Mouse (Mus musculus) midbrain, embryonic 13.5 days (tissue): ENCODE results near the gene Gm14305. TPM values are rescaled to one million over a fixed set of nuclear protein-coding genes. Genes with fewer than 3 reads are reported as not detected.
"Not testable (repeated sequence)": the region's sequence is repeated elsewhere in the genome, so short reads cannot be mapped to it uniquely, and the experiment has no call there.

Experiments used
- ATAC-seq: fragments of 200-750 bp; cut with Nextera tagmentation; 2 replicates; pipeline ENCODE4 v1.8.0; 2017; ENCODE audit warnings: mild to moderate bottlenecking, moderate TSS enrichment, moderate library complexity
- H3K27ac ChIP-seq: fragments of 300-500 bp; sonication (generic); 2 replicates; pipeline ENCODE4 v1.5.1; 2015; ENCODE audit warnings: inconsistent platforms, mild to moderate bottlenecking, moderate library complexity
- H3K27me3 ChIP-seq: fragments of 300-500 bp; sonication (generic); 2 replicates; pipeline ENCODE4 v1.6.1; 2015; ENCODE audit warnings: mild to moderate bottlenecking, inconsistent platforms
- H3K36me3 ChIP-seq: fragments of 300-500 bp; sonication (generic); 2 replicates; pipeline ENCODE4 v1.6.1; 2015; ENCODE audit warnings: mild to moderate bottlenecking, inconsistent platforms
- H3K4me1 ChIP-seq: fragments of 300-500 bp; sonication (generic); replicated peaks from 2 replicates; pipeline ENCODE4 v1.6.1; 2015; ENCODE audit warnings: inconsistent platforms
- H3K4me2 ChIP-seq: fragments of 300-500 bp; sonication (generic); replicated peaks from 2 replicates; pipeline ENCODE4 v1.6.1; 2015; ENCODE audit warnings: moderate library complexity, mild to moderate bottlenecking, inconsistent platforms
- H3K4me3 ChIP-seq: fragments of 300-500 bp; sonication (generic); replicated peaks from 2 replicates; pipeline ENCODE4 v1.5.1; 2015; ENCODE audit warnings: mild to moderate bottlenecking, inconsistent platforms
- H3K9ac ChIP-seq: fragments of 300-500 bp; sonication (generic); replicated peaks from 2 replicates; pipeline ENCODE4 v1.6.1; 2015; ENCODE audit warnings: mild to moderate bottlenecking, inconsistent platforms
- H3K9me3 ChIP-seq: fragments of 300-500 bp; sonication (generic); 2 replicates; pipeline ENCODE4 v1.6.1; 2016; ENCODE audit warnings: mild to moderate bottlenecking, inconsistent platforms
- WGBS: fragments of 180-500 bp; shearing (Covaris S2); methylation state at CpG from one replicate; pipeline ENCODE4 v1.1.7; 2015; 5-methylcytosine and 5-hydroxymethylcytosine counted together
- polyA plus RNA-seq: library from polyadenylated mRNA; unstranded; fragments of >200 nt; fragmentation: Nextera tagmentation; extraction: Ambion mirVana; gene quantifications from 2 replicates; pipeline ENCODE4 v1.2.1, GENCODE M21; 2015

The Gm14305 gene
- polyA plus RNA-seq = 36.1 and 37.3 TPM in 2 replicates

- Histone ChIP-seq H3K4me3 (peak within 1 kb of the TSS; percentile 48), H3K4me2 (peak within 1 kb of the TSS; percentile 52), H3K9ac (peak within 1 kb of the TSS; percentile 46; the same call in 1 of the 2 replicates)
- not testable (repeated sequence) for ATAC-seq, H3K36me3 ChIP-seq, H3K9me3 ChIP-seq, H3K27ac ChIP-seq, H3K27me3 ChIP-seq, H3K4me1 ChIP-seq
- WGBS = 3% methylated on average over 4 of the region's 6 CpGs
Observed at GRCm38 (mm10) chr2:176708051-176708450, at the start of gene Gm14305. Gene Gm14305 (plus strand): TSS chr2:176708328.

GRCm38 (mm10) chr2:176670222-176670621 is 37.9 kb upstream of the Gm14305 start, which contains the start of gene Zfp973:
Gene Zfp973 (plus strand): TSS chr2:176670522.
- not testable (repeated sequence) for H3K9me3 ChIP-seq, H3K27ac ChIP-seq, H3K4me1 ChIP-seq, H3K4me3 ChIP-seq, H3K9ac ChIP-seq, ATAC-seq, H3K4me2 ChIP-seq, H3K36me3 ChIP-seq, H3K27me3 ChIP-seq
- WGBS = no CpG with 5 or more reads among the region's 6 CpGs

Other genes with a start within 250 kb of the Gm14305 start
- 5.4 and 8.3 TPM in 2 replicates for gene Gm14434, start 221.5 kb upstream of the Gm14305 start, polyA plus RNA-seq
- gene Zfp967, start 187.3 kb upstream of the Gm14305 start, polyA plus RNA-seq = not detected in 2 replicates
- 21.6 and 22.6 TPM in 2 replicates for gene Gm14308, start 72.0 kb upstream of the Gm14305 start, polyA plus RNA-seq
- 7.6 and 9.8 TPM in 2 replicates for gene Zfp973, start 37.8 kb upstream of the Gm14305 start, polyA plus RNA-seq
- 7.4 and 8.0 TPM in 2 replicates for gene Gm14295, start 90.3 kb downstream of the Gm14305 start, polyA plus RNA-seq
- gene Gm14408, start 122.8 kb downstream of the Gm14305 start, polyA plus RNA-seq = not detected in 2 replicates
- 14.0 and 14.8 TPM in 2 replicates for gene Gm14296, start 219.5 kb downstream of the Gm14305 start, polyA plus RNA-seq